10 mouse cellular contexts compared by ENCODE assay signal in genomic region chr7:129256621-129257373, GRCm38 (mm10). TPM values are rescaled to one million over a fixed set of nuclear protein-coding genes. Genes with fewer than 3 reads are reported as not detected.
DNase-seq lines count a peak whose midpoint lies in the region; ATAC-seq and TF ChIP-seq lines count a peak whose summit lies in the region.
"Had no signal": no experiment of that assay in that cellular context is flagged by ENCODE, and none has a peak within 500 bp of the region (broad histone marks: within the 10 kb centered on the region; RNA-seq: fewer than 3 reads in every experiment).

TSS of gene Plpp4 (plus strand) at chr7:129257031.

- H3K9me3 ChIP-seq in kidney, embryonic 15.5 days (replicated peaks): no peaks in the 10 kb centered on the region
- H3K9me3 ChIP-seq in heart, embryonic 10.5 days: no peaks in the 10 kb centered on the region

- TF ChIP-seq POLR2A in cortical plate, adult 2 months (IDR thresholded peaks at IDR 0.05; ENCODE audit: extremely low read depth, insufficient read depth, low read length): no peak
- TF ChIP-seq POLR2A in small intestine, adult 2 months (IDR thresholded peaks at IDR 0.05; ENCODE audit: low read depth, low read length): no peak

- no peak for DNase-seq in kidney, adult 18-20 months
- peak; percentile 80 for DNase-seq in heart, embryonic 10.5 days (ENCODE audit: low spot score)
- peak; percentile 12 to 19 for DNase-seq in layer of hippocampus, adult 8-10 months (ENCODE audit: low spot score in 2 of 2)
- peak; percentile 16 to 45 for DNase-seq in lung, postnatal 4 days
- DNase-seq in thymus, postnatal 10 days (ENCODE audit: low spot score in 2 of 2): no peak

- peaks cover 62% of the 10 kb centered on the region for H3K27me3 ChIP-seq in kidney, embryonic 15.5 days
- H3K27me3 ChIP-seq in heart, embryonic 10.5 days (ENCODE audit: insufficient read depth, poor library complexity, severe bottlenecking): peaks cover 79% of the 10 kb centered on the region
- peaks cover 14% of the 10 kb centered on the region; the same call in 1 of the 2 replicates for H3K27me3 ChIP-seq in small intestine, adult 2 months (ENCODE audit: control insufficient read depth, insufficient read depth, low read length)

- peak within 1 kb of the TSS; percentile 43 for H3K9ac ChIP-seq in kidney, embryonic 15.5 days

- H3K4me3 ChIP-seq in kidney, embryonic 15.5 days (replicated peaks): peak within 1 kb of the TSS; percentile 48
- peak within 1 kb of the TSS; percentile 23 for H3K4me3 ChIP-seq in cortical plate, adult 2 months (ENCODE audit: insufficient read depth, low read length)
- peak within 1 kb of the TSS; percentile 65 for H3K4me3 ChIP-seq in heart, embryonic 10.5 days
- peak within 1 kb of the TSS; percentile 40 for H3K4me3 ChIP-seq in small intestine, adult 2 months (ENCODE audit: low read depth, low read length)

- under 1% methylated on average over 62 of the region's 66 CpGs for WGBS in kidney, embryonic 15.5 days
- WGBS in heart, embryonic 10.5 days: under 1% methylated on average over 65 of the region's 66 CpGs
- WGBS in small intestine, adult 2 months: 2% methylated on average over 54 of the region's 66 CpGs

- H3K27ac ChIP-seq in kidney, embryonic 15.5 days: no peak within 1 kb of the TSS
- no peak within 1 kb of the TSS for H3K27ac ChIP-seq in cortical plate, adult 2 months (ENCODE audit: insufficient read depth, low read length)
- H3K27ac ChIP-seq in heart, embryonic 10.5 days: peak within 1 kb of the TSS; percentile 59; the same call in 1 of the 2 replicates
- no peak within 1 kb of the TSS for H3K27ac ChIP-seq in small intestine, adult 2 months (ENCODE audit: insufficient read depth, low read depth, low read length)

- ATAC-seq in kidney, embryonic 15.5 days (replicated peaks; ENCODE audit: low FRiP score): peak; percentile 90

- TF ChIP-seq CTCF in cortical plate, adult 2 months (IDR thresholded peaks at IDR 0.05; ENCODE audit: extremely low read depth, insufficient read depth, low read length): no peak
- TF ChIP-seq CTCF in small intestine, adult 2 months (IDR thresholded peaks at IDR 0.05; ENCODE audit: extremely low read depth, insufficient read length, insufficient replicate concordance, low read depth, low read length): no peak

- no peaks in the 10 kb centered on the region for H3K36me3 ChIP-seq in kidney, embryonic 15.5 days
- H3K36me3 ChIP-seq in heart, embryonic 10.5 days: no peaks in the 10 kb centered on the region
- H3K36me3 ChIP-seq in small intestine, adult 2 months (ENCODE audit: control insufficient read depth, insufficient read depth, low read length): no peaks in the 10 kb centered on the region

- H3K4me2 ChIP-seq in kidney, embryonic 15.5 days: peak within 1 kb of the TSS; percentile 88

- peaks cover 16% of the 10 kb centered on the region for H3K4me1 ChIP-seq in kidney, embryonic 15.5 days
- H3K4me1 ChIP-seq in cortical plate, adult 2 months (ENCODE audit: control insufficient read depth, insufficient read depth, low read length): no peaks in the 10 kb centered on the region
- peaks cover 18% of the 10 kb centered on the region for H3K4me1 ChIP-seq in heart, embryonic 10.5 days
- H3K4me1 ChIP-seq in small intestine, adult 2 months (ENCODE audit: control insufficient read depth, insufficient read depth, insufficient read length, low read length): no peaks in the 10 kb centered on the region

RNA-seq across cellular contexts. Expression of gene Plpp4, which starts in this region (rescaled TPM):
- polyA plus RNA-seq in kidney, embryonic 15.5 days (2015; fragmentation: Nextera tagmentation; extraction: Ambion mirVana): 2.9 and 3.1 TPM in 2 replicates
- 7.9 TPM in 2 replicates for polyA plus RNA-seq in cortical plate, adult 2 months (2012; rRNA removed)
- 0.28 and 0.34 TPM in 2 replicates for polyA plus RNA-seq in heart, embryonic 10.5 days (2016; fragmentation: Nextera tagmentation; extraction: Ambion mirVana)
- total RNA-seq in layer of hippocampus, adult 8-10 months (2022): 10 to 100 TPM in 3 of 4 experiments, 1 to 10 TPM in 1; 10.0 to 13.0 (median 12.0) TPM
- polyA plus RNA-seq in small intestine, adult 2 months (2012; rRNA removed): not detected in 2 replicates
- total RNA-seq: MEL had no signal
- polyA plus RNA-seq: gonadal fat pad, adult 2 months had no signal

Comparison
In these comparisons a context has a peak if more than half of its experiments do, and no peak if none do; other contexts are left out.
1. Peak in DNase-seq, H3K4me3 ChIP-seq and H3K27ac ChIP-seq in heart, embryonic 10.5 days; RNA of the gene not detected or under 1 TPM.
2. DNase-seq: peak in layer of hippocampus, adult 8-10 months (2 of 2) and lung, postnatal 4 days (2 of 2); none in kidney, adult 18-20 months (single experiment) and thymus, postnatal 10 days (0 of 2).
3. Peak in every context shown above with its lines, with median percentiles within 50 percentile points of each other: H3K4me3 ChIP-seq.